Mouse (Mus musculus): Measurements from ENCODE around the gene Tmem164. TPM values are rescaled to one million over a fixed set of nuclear protein-coding genes. Genes with fewer than 3 reads are reported as not detected.

Tmem164 gene
- polyA plus RNA-seq, 1 experiment from 2014 or later, result 21.4 TPM

GRCm38 (mm10) chrX:142671141-142671540 lies 10.1 kb upstream of the Tmem164 start:
- Histone ChIP-seq H3K4me3 (ENCODE audit: low read depth, low read length) (no peak overlapping the region), H3K9ac (ENCODE audit: low read depth, low read length) (no peak overlapping the region), H3K27me3 (ENCODE audit: control insufficient read depth, insufficient read depth, low read depth, low read length) (peaks cover 4% of the 10 kb centered on the region; the same call in 1 of the 2 replicates), H3K9me3 (replicated peaks; ENCODE audit: control insufficient read depth, low read length, poor library complexity, severe bottlenecking) (no peaks in the 10 kb centered on the region), H3K36me3 (ENCODE audit: control insufficient read depth, insufficient read depth, low read length) (no peaks in the 10 kb centered on the region), H3K27ac (ENCODE audit: low read length) (no peak overlapping the region), H3K4me1 (ENCODE audit: control insufficient read depth, insufficient read depth, low read length) (no peaks in the 10 kb centered on the region), H3K4me2 (ENCODE audit: low read length) (no peak overlapping the region)
- WGBS, result 64% methylated on average over 1 of the region's 1 CpGs
- no peak for ATAC-seq

DNA sequence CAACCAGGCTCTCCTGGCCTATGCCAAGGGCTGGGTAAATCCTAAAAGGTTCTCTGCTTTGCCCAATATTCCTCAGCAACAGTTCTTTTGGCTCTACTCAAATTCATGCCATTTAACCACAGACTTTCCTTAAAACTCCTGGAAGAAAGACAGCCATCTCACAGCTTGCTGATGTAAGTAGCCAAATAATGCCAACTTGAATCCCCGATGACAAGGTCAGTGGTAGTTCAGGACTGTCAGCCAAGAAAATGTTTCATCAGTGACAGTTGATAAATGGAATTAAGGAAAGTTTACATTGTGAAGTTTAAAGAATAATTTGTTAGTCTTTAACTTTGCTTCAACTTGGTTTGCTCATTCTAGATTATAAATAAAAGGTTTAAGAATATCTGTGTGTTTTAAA lies 8.5 kb upstream of the Tmem164 start:
- H3K27me3 ChIP-seq (ENCODE audit: control insufficient read depth, insufficient read depth, low read depth, low read length), result peaks cover 4% of the 10 kb centered on the region; the same call in 1 of the 2 replicates
- H3K36me3 ChIP-seq (ENCODE audit: control insufficient read depth, insufficient read depth, low read length), result no peaks in the 10 kb centered on the region
- H3K9me3 ChIP-seq (replicated peaks; ENCODE audit: control insufficient read depth, low read length, poor library complexity, severe bottlenecking), result no peaks in the 10 kb centered on the region
- no peak overlapping the region for H3K4me3 ChIP-seq (ENCODE audit: low read depth, low read length)
- H3K4me1 ChIP-seq (ENCODE audit: control insufficient read depth, insufficient read depth, low read length), result no peaks in the 10 kb centered on the region
- WGBS, result 88% methylated on average over 1 of the region's 1 CpGs
- ATAC-seq, result no peak
- H3K9ac ChIP-seq (ENCODE audit: low read depth, low read length), result no peak overlapping the region
- H3K4me2 ChIP-seq (ENCODE audit: low read length), result no peak overlapping the region
- no peak overlapping the region for H3K27ac ChIP-seq (ENCODE audit: low read length)

GRCm38 (mm10) chrX:142677193-142677592 lies 4.0 kb upstream of the Tmem164 start:
- Histone ChIP-seq H3K4me1 (ENCODE audit: control insufficient read depth, insufficient read depth, low read length) (no peaks in the 10 kb centered on the region), H3K4me2 (ENCODE audit: low read length) (no peak overlapping the region), H3K27ac (ENCODE audit: low read length) (no peak overlapping the region), H3K9me3 (replicated peaks; ENCODE audit: control insufficient read depth, low read length, poor library complexity, severe bottlenecking) (no peaks in the 10 kb centered on the region), H3K27me3 (ENCODE audit: control insufficient read depth, insufficient read depth, low read depth, low read length) (peaks cover 6% of the 10 kb centered on the region; the same call in 1 of the 2 replicates), H3K4me3 (ENCODE audit: low read depth, low read length) (no peak overlapping the region), H3K9ac (ENCODE audit: low read depth, low read length) (no peak overlapping the region), H3K36me3 (ENCODE audit: control insufficient read depth, insufficient read depth, low read length) (no peaks in the 10 kb centered on the region)
- no peak for ATAC-seq
- WGBS, result 72% methylated on average over 2 of the region's 3 CpGs

DNA sequence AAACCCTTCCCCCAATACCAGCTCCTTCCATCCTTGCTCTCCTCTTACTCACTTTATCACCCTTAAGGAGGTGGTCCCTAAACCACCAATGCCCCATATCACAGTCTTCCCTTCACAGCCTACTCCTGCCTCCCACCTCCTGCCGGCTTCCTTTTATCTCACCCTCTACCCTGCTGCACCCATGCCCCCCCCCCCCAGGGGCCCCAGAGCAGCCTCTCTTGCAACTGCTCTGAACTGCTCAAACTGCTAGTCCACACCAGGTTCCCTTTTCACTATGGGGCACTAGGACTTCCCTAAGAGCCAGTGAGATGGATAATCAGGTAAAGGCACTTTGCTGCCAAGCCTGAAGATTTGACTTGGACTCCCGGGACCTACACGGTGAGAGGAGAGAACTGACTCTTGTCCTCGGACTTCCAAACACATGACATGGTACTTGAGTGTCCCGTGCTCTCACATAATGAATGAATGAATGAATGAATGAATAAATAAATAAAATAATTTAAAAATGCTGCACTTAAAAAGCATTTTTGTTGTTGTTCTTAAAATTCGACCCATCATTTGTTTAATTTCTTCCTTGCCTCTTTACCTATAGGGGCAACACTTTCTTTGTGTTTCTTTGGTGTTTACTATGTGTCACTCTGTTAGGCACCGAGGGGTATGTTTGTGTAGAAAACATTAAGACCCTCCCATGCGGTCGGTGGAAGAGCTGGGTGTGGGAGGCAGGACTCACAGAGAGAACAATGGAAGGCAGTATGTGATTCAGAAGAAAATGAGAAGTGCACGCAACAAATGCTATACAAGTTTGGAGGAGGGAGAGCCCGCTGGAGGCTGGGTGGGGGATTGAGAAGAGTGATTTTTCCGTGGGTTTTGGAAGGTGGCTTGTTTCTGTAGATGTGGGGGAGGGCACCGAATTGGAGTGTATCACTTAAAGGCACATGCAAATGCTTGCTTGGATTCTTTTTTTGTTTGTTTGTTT lies 2.4 kb upstream of the Tmem164 start:
- Histone ChIP-seq H3K9ac (ENCODE audit: low read depth, low read length) (no peak overlapping the region), H3K27ac (ENCODE audit: low read length) (no peak overlapping the region), H3K36me3 (ENCODE audit: control insufficient read depth, insufficient read depth, low read length) (no peaks in the 10 kb centered on the region), H3K27me3 (ENCODE audit: control insufficient read depth, insufficient read depth, low read depth, low read length) (peaks cover 3% of the 10 kb centered on the region; the same call in 1 of the 2 replicates), H3K4me1 (ENCODE audit: control insufficient read depth, insufficient read depth, low read length) (peaks cover 4% of the 10 kb centered on the region; the same call in 1 of the 2 replicates), H3K9me3 (replicated peaks; ENCODE audit: control insufficient read depth, low read length, poor library complexity, severe bottlenecking) (no peaks in the 10 kb centered on the region), H3K4me2 (ENCODE audit: low read length) (no peak overlapping the region), H3K4me3 (ENCODE audit: low read depth, low read length) (no peak overlapping the region)
- 64% methylated on average over 13 of the region's 13 CpGs for WGBS
- ATAC-seq, result no peak

DNA sequence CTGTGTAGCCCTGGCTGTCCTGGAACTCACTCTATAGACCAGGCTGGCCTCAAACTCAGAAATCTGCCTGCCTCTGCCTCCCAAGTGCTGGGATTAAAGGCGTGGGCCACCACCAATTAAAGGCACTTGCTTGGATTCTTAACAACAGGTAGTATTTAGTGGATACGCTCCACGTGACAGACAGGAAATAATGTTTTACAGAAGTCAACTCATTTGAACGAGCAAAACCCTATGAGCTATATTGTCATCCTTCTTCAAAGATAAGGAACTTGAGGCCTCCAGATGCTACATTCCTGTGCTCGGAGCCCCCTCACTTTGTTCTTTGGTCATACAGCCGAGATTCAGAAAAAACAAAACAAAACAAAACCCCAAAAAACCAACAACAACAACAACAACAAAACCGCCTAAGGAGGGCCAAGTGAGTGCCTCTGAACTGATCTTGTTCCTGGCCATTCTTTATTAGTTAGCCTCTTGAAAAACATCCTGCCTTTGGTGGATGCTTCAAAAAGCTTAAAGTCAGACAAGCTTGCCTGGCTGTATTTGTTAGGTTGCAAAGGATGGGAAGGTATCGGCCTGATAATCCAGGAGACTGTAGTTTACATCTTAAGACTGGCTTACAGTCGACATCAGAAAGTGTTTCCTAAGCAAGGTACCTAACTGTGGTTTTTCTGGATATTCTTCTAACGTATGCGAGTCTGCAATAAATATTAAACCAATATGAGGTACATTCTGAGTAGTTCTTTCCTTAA lies 1.5 kb upstream of the Tmem164 start:
- Histone ChIP-seq H3K36me3 (ENCODE audit: control insufficient read depth, insufficient read depth, low read length) (no peaks in the 10 kb centered on the region), H3K4me3 (ENCODE audit: low read depth, low read length) (peak overlapping the region; percentile 60; the same call in 1 of the 2 replicates), H3K9me3 (replicated peaks; ENCODE audit: control insufficient read depth, low read length, poor library complexity, severe bottlenecking) (no peaks in the 10 kb centered on the region), H3K4me2 (ENCODE audit: low read length) (peak overlapping the region; percentile 56), H3K27ac (ENCODE audit: low read length) (no peak overlapping the region; the same call in 1 of the 2 replicates), H3K9ac (ENCODE audit: low read depth, low read length) (no peak overlapping the region), H3K27me3 (ENCODE audit: control insufficient read depth, insufficient read depth, low read depth, low read length) (peaks cover 3% of the 10 kb centered on the region; the same call in 1 of the 2 replicates), H3K4me1 (ENCODE audit: control insufficient read depth, insufficient read depth, low read length) (peaks cover 10% of the 10 kb centered on the region)
- no peak for ATAC-seq
- WGBS, result 52% methylated on average over 11 of the region's 11 CpGs

DNA sequence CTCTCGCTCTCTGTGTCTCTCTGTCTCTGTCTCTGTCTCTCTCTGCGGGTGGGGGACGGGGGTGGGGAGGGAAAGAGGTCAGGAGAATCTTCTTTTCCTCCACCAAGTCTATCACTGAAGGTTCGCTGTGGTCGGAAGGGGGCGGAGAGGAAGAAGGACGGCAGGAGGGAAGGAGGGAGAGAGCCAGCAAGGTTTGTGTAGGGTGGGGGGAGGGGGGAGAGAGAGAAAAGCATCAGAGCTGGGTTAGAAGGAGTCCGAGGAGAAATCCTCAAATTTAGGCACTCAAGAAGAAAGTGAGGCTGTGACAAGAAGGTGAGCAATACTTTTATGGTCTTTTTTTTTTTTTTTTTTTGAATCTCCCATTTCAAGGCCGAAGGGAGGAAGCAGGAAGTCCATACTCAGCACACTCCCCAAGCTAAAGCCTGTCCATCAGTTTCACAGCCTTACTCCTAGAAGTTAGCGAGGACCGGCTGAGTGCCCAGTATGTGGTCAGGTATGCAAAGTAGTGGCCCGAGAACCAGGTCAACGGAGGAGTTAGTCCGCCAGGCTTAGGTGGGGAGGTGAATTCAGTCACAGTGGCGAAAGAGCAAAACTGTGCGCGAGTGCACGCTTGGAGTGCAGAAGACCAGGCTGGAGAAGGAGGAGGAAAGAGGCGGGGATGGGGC lies 683 bp upstream of the Tmem164 start:
- peaks cover 3% of the 10 kb centered on the region; the same call in 1 of the 2 replicates for H3K27me3 ChIP-seq (ENCODE audit: control insufficient read depth, insufficient read depth, low read depth, low read length)
- H3K9ac ChIP-seq (ENCODE audit: low read depth, low read length), result peak overlapping the region; percentile 41; the same call in 1 of the 2 replicates
- H3K36me3 ChIP-seq (ENCODE audit: control insufficient read depth, insufficient read depth, low read length), result no peaks in the 10 kb centered on the region
- H3K27ac ChIP-seq (ENCODE audit: low read length), result peak overlapping the region; percentile 61
- 21% methylated on average over 16 of the region's 19 CpGs for WGBS
- ATAC-seq, result peak; percentile 40
- peak overlapping the region; percentile 60 for H3K4me3 ChIP-seq (ENCODE audit: low read depth, low read length)
- H3K4me2 ChIP-seq (ENCODE audit: low read length), result peak overlapping the region; percentile 56
- peaks cover 10% of the 10 kb centered on the region for H3K4me1 ChIP-seq (ENCODE audit: control insufficient read depth, insufficient read depth, low read length)
- H3K9me3 ChIP-seq (replicated peaks; ENCODE audit: control insufficient read depth, low read length, poor library complexity, severe bottlenecking), result no peaks in the 10 kb centered on the region

DNA sequence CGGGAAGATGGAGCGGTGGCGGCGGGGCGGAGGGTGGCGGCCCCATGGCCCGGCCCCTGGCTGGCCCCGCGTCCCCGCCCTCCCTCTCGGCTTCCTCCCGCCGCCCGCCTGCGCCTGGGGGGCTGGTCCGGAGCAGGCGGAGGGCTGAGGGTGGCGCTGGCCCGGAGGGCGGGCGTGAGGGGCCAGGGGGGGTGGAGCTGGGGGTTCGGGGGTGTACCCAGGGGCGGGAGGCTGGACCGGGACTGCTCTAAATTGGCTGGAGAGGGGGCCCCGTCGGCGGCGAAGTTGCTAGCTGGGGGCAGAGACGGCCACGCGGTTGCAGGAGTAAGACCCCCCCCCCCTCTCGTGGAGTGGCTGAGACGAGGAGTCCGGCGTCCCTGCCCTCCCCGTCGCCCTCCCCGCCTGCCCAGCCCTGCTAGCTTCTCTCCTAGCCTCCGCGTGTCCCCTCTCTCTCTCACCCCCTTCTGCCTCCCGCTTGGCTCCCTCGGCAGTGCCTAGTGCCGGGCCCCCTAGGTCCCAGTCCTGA lies 473 bp downstream of the Tmem164 start:
- peak overlapping the region; percentile 71 for H3K9ac ChIP-seq (ENCODE audit: low read depth, low read length)
- peak overlapping the region; percentile 56 for H3K4me2 ChIP-seq (ENCODE audit: low read length)
- H3K27me3 ChIP-seq (ENCODE audit: control insufficient read depth, insufficient read depth, low read depth, low read length), result peaks cover 3% of the 10 kb centered on the region; the same call in 1 of the 2 replicates
- H3K9me3 ChIP-seq (replicated peaks; ENCODE audit: control insufficient read depth, low read length, poor library complexity, severe bottlenecking), result no peaks in the 10 kb centered on the region
- H3K4me1 ChIP-seq (ENCODE audit: control insufficient read depth, insufficient read depth, low read length), result peaks cover 13% of the 10 kb centered on the region
- WGBS, result 0% methylated on average over 2 of the region's 43 CpGs
- peak overlapping the region; percentile 77 for H3K27ac ChIP-seq (ENCODE audit: low read length)
- H3K36me3 ChIP-seq (ENCODE audit: control insufficient read depth, insufficient read depth, low read length), result no peaks in the 10 kb centered on the region
- peak overlapping the region; percentile 60 for H3K4me3 ChIP-seq (ENCODE audit: low read depth, low read length)
- ATAC-seq, result peak; percentile 77

DNA sequence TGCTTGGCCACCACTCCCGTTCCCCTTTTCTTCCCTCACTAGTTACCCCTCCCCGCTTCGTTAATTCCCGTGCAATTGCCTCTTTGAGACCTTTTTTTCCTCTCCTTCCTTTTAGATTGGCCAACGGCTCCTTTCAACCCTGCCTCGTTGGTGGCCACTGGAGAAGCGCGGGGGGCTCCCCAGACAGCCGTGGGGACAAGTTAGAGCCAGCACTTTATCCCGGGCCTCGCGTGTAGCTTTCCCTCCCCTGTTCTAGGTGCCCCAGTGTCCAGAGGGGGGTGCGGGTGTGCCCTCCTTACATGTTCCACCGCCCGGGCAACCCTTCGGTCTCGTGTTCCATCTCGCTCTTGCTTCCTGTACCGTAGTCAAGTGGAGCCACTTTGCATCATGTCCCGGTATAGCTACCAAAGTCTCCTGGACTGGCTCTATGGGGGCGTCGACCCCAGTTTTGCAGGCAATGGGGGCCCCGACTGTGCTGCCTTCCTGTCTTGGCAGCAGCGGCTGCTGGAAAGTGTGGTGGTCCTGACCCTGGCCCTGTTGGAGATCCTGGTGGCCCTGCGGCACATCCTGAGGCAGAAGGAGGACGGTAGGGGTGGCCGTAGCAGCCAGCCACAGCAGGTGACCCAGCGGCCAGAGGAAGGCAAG lies 1.1 kb downstream of the Tmem164 start:
- Histone ChIP-seq H3K9me3 (replicated peaks; ENCODE audit: control insufficient read depth, low read length, poor library complexity, severe bottlenecking) (no peaks in the 10 kb centered on the region), H3K4me3 (ENCODE audit: low read depth, low read length) (peak overlapping the region; percentile 60), H3K9ac (ENCODE audit: low read depth, low read length) (peak overlapping the region; percentile 71), H3K27ac (ENCODE audit: low read length) (no peak overlapping the region; the same call in 1 of the 2 replicates), H3K36me3 (ENCODE audit: control insufficient read depth, insufficient read depth, low read length) (no peaks in the 10 kb centered on the region), H3K27me3 (ENCODE audit: control insufficient read depth, insufficient read depth, low read depth, low read length) (peaks cover 3% of the 10 kb centered on the region; the same call in 1 of the 2 replicates), H3K4me1 (ENCODE audit: control insufficient read depth, insufficient read depth, low read length) (peaks cover 13% of the 10 kb centered on the region), H3K4me2 (ENCODE audit: low read length) (peak overlapping the region; percentile 56)
- peak; percentile 33; the same call in 1 of the 2 replicates for ATAC-seq
- 17% methylated on average over 28 of the region's 28 CpGs for WGBS

All from midbrain, embryonic 16.5 days (tissue).